Mouse (Mus musculus): Measurements from ENCODE around the gene Cd19. TPM values are rescaled to one million over a fixed set of nuclear protein-coding genes. Genes with fewer than 3 reads are reported as not detected.

Cd19 gene
- polyA plus RNA-seq, 1 experiment from 2014 or later, result not detected

DNA sequence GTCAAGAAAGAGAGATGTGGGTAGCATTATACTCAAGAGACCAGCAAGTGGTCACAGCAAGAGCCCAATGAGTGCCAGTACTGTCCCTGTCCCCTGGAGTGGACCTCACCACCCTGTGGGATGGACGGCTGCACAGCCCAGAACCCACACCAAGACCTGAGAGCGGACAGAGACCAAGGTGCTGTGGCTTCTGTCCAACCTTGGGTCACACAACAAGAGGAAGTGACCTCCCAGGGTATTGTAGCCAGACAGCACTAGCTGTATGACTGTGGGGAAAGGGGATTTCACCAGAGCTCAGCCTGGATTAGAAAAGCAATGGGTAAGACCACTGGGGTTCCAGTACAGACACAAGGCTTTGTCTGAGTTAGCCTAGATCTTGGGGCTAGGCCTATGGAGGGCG lies 37.6 kb upstream of the Cd19 start:
- 95% methylated on average over 3 of the region's 3 CpGs for WGBS
- Histone ChIP-seq H3K27me3 (no peaks in the 10 kb centered on the region), H3K9ac (no peak overlapping the region), H3K4me3 (no peak overlapping the region), H3K4me2 (no peak overlapping the region), H3K27ac (no peak overlapping the region), H3K36me3 (peaks cover 17% of the 10 kb centered on the region), H3K9me3 (no peaks in the 10 kb centered on the region), H3K4me1 (replicated peaks) (no peaks in the 10 kb centered on the region)
- ATAC-seq (ENCODE audit: low FRiP score), result no peak

DNA sequence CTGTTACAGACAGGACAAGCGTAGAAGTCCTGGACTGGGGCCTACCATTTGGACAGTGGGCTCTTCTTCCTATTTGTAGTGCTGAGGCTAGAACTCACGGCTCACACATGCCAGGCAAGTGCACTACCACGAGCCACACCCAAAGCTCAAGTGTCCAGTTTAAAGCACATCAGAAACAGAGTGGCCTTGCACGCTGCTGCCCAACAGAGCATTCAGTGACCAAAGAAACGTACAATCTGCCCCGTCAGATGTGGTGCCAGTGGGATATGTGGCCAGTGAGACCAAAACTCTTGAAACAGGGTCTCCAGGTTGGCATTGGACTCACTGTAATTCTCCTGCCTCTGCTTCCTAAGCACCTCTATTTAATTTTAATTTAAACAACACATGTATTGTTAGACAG lies 36.0 kb upstream of the Cd19 start:
- no peak overlapping the region for H3K4me3 ChIP-seq
- H3K9ac ChIP-seq, result no peak overlapping the region
- H3K27ac ChIP-seq, result no peak overlapping the region
- no peaks in the 10 kb centered on the region for H3K4me1 ChIP-seq (replicated peaks)
- H3K4me2 ChIP-seq, result no peak overlapping the region
- ATAC-seq (ENCODE audit: low FRiP score), result no peak
- H3K9me3 ChIP-seq, result no peaks in the 10 kb centered on the region
- H3K27me3 ChIP-seq, result no peaks in the 10 kb centered on the region
- 94% methylated on average over 6 of the region's 6 CpGs for WGBS
- H3K36me3 ChIP-seq, result peaks cover 34% of the 10 kb centered on the region

DNA sequence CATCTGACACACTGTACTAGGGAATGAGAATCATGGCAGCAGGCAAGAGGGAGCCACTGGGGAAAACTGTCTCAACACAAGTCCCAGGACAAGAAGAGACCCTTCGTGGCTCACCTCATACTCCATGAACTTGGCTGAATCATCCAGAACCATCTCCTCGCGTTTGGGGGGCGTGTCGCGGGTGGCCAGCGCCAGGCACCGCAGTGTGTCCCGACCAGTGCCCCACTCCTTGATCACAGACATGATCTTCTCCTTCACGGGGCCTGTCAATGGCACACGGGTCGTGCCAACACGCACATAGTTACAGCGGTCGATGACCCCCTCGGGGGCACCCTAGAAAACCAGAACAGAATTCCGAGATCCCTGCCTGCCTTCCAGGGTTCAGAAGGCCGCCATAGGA lies 35.3 kb upstream of the Cd19 start:
- Histone ChIP-seq H3K36me3 (peaks cover 40% of the 10 kb centered on the region), H3K27me3 (no peaks in the 10 kb centered on the region), H3K9ac (no peak overlapping the region), H3K27ac (no peak overlapping the region), H3K9me3 (no peaks in the 10 kb centered on the region), H3K4me1 (replicated peaks) (no peaks in the 10 kb centered on the region), H3K4me3 (no peak overlapping the region), H3K4me2 (no peak overlapping the region)
- ATAC-seq (ENCODE audit: low FRiP score), result no peak
- 91% methylated on average over 18 of the region's 18 CpGs for WGBS

DNA sequence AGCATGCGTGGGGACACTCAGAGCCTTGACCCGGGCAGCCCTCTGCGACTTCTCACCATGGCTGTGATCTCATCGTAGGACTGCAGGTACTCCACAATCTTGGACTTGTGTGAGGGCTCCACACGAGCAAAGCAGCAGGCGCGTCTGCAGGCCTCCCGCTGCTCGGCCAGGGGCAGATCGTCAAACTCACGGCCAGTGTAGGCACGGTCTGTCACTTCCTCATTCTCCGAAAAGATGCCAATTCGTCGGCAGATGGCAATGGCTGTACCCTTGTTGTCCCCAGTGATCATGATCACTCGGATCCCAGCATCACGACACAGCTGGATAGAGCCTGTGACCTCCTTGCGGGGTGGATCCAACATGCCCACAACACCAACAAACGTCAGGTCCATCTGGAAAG lies 33.8 kb upstream of the Cd19 start:
- ATAC-seq (ENCODE audit: low FRiP score), result no peak
- H3K4me2 ChIP-seq, result no peak overlapping the region
- WGBS, result 92% methylated on average over 19 of the region's 19 CpGs
- no peaks in the 10 kb centered on the region for H3K9me3 ChIP-seq
- no peak overlapping the region for H3K4me3 ChIP-seq
- no peaks in the 10 kb centered on the region for H3K27me3 ChIP-seq
- peaks cover 52% of the 10 kb centered on the region for H3K36me3 ChIP-seq
- H3K9ac ChIP-seq, result no peak overlapping the region
- no peaks in the 10 kb centered on the region for H3K4me1 ChIP-seq (replicated peaks)
- H3K27ac ChIP-seq, result no peak overlapping the region

DNA sequence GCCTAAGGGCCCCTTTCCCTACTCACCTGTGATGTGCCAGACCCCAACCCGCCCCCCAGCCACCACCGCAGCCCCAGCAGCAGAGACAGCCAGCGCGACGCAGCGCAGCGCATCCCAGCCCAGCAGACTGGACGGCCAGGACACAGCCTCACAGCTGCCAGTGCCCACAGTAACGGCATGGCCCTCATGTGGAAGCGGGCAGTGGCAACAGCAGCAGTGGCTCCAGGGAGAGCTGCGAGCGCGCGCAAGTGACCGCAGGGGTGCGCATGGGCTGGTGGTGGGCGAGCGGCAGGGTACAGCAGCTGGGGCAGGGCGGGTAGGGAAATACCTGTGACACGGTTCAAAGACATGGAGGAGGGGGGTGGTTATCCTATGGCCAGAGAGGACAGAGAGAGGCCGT lies 31.5 kb upstream of the Cd19 start:
- H3K36me3 ChIP-seq, result peaks cover 72% of the 10 kb centered on the region
- H3K27ac ChIP-seq, result no peak overlapping the region
- WGBS, result 91% methylated on average over 21 of the region's 21 CpGs

DNA sequence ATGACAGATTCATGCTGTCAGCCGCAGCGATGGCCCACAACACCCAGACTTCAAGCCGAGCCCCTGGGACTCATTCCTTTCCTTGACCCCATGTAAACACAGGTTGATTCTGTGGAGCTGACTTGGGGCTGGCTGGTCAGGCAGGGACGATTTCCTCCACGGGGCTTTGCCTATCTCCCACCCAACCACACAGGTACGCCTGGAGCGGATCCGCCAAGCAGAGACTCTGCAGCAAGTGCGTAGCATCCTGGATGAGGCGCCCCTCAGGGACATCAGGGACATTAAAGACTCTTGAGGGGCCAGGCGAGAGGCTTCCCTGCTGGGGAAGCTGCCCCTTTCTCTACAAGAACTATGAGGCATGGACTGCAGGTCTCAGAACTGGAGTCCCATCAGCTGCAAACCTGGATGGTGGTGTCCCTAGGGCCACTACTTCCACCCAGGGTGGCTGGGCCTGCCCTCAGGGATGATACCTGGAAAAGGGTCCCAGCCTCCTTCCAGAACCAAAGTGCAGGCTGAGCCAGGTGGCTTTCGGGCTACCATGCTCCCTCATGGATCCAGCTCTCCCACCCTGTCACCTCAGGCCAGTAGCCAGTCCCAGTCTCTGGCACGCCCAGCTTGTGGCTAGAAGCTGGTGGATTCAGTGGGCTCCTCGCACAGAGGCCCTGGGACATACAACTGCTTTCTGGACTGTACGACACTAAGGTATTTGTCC lies 30.6 kb upstream of the Cd19 start:
- 93% methylated on average over 15 of the region's 15 CpGs for WGBS

More for the DNA sequence above, 31.5 kb upstream of the Cd19 start:
- Histone ChIP-seq H3K27me3 (no peaks in the 10 kb centered on the region), H3K4me2 (no peak overlapping the region), H3K4me3 (no peak overlapping the region), H3K9me3 (no peaks in the 10 kb centered on the region), H3K4me1 (replicated peaks) (no peaks in the 10 kb centered on the region), H3K9ac (no peak overlapping the region)
- ATAC-seq (ENCODE audit: low FRiP score), result no peak

DNA sequence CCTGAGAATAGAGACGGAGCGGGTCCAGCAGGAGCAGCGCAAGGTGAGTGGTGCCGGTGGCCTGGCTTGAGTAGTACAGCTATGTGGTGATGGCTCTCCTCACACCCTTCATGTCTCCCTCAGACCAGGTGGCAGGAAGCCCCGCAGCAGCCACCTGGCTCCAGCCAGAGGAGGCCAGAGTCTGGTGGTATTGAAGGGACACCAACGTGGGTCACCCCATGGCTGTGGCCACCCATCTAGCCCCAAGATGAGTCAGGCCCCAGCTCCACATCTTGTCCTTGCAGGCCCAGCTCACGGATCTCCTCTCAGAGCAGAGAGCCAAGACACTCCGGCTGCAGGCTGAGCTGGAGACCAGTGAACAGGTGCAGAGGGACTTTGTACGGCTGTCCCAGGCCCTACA lies 29.8 kb upstream of the Cd19 start:
- H3K36me3 ChIP-seq, result peaks cover 80% of the 10 kb centered on the region
- H3K27me3 ChIP-seq, result no peaks in the 10 kb centered on the region
- H3K4me2 ChIP-seq, result no peak overlapping the region
- H3K27ac ChIP-seq, result no peak overlapping the region
- H3K4me3 ChIP-seq, result no peak overlapping the region
- 94% methylated on average over 9 of the region's 9 CpGs for WGBS
- H3K9me3 ChIP-seq, result no peaks in the 10 kb centered on the region
- H3K4me1 ChIP-seq (replicated peaks), result no peaks in the 10 kb centered on the region
- H3K9ac ChIP-seq, result no peak overlapping the region; the same call in 1 of the 2 replicates
- no peak for ATAC-seq (ENCODE audit: low FRiP score)

More for the DNA sequence above, 30.6 kb upstream of the Cd19 start:
- H3K27ac ChIP-seq, result no peak overlapping the region
- no peak for ATAC-seq (ENCODE audit: low FRiP score)
- peaks cover 74% of the 10 kb centered on the region for H3K36me3 ChIP-seq
- no peaks in the 10 kb centered on the region for H3K4me1 ChIP-seq (replicated peaks)
- no peak overlapping the region for H3K9ac ChIP-seq
- no peak overlapping the region for H3K4me2 ChIP-seq
- no peak overlapping the region for H3K4me3 ChIP-seq
- no peaks in the 10 kb centered on the region for H3K9me3 ChIP-seq
- H3K27me3 ChIP-seq, result no peaks in the 10 kb centered on the region

DNA sequence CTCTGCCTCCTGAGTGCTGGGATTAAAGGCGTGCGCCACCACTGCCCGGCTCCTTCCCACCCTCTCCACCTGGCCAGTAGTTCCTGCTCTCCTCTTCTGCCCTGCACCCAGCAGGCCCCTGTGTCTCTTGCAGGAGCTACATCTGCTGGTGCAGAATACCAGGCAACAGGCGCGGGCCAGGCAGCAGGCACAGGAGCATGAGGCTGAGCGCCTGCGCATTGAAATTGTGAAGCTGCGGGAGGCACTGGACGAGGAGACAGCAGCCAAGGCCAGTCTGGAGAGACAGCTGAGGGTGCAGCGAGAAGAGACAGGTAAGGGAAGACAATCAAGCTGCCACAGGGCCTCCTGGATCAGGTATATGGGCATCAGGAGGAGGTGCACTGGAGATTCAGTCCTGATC lies 29.3 kb upstream of the Cd19 start:
- H3K9me3 ChIP-seq, result no peaks in the 10 kb centered on the region
- H3K27ac ChIP-seq, result no peak overlapping the region
- WGBS, result 96% methylated on average over 10 of the region's 10 CpGs
- no peaks in the 10 kb centered on the region for H3K4me1 ChIP-seq (replicated peaks)
- no peak for ATAC-seq (ENCODE audit: low FRiP score)
- H3K36me3 ChIP-seq, result peaks cover 80% of the 10 kb centered on the region
- no peaks in the 10 kb centered on the region for H3K27me3 ChIP-seq
- H3K9ac ChIP-seq, result no peak overlapping the region
- no peak overlapping the region for H3K4me3 ChIP-seq
- H3K4me2 ChIP-seq, result no peak overlapping the region

DNA sequence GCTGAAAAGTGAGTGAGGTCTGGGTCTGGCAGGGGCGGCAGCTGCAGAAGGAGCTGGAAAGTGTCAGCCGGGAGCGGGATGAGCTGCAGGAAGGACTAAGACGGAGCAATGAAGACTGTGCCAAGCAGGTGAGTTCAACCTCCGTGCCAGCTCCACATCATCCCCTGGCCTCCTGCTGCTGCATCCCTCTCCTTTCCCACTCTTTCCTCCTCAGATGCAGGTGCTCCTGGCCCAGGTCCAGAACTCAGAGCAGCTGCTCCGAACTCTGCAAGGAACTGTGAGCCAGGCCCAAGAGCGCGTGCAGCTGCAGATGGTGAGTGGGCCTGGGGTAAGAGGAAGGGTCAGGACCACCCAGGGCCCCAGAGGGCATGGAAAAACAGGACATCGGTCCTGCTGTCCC lies 25.4 kb upstream of the Cd19 start:
- Histone ChIP-seq H3K4me3 (no peak overlapping the region), H3K27ac (no peak overlapping the region), H3K27me3 (no peaks in the 10 kb centered on the region), H3K36me3 (peaks cover 53% of the 10 kb centered on the region), H3K9me3 (no peaks in the 10 kb centered on the region), H3K4me1 (replicated peaks) (no peaks in the 10 kb centered on the region), H3K9ac (no peak overlapping the region), H3K4me2 (no peak overlapping the region)
- ATAC-seq (ENCODE audit: low FRiP score), result no peak
- 81% methylated on average over 9 of the region's 9 CpGs for WGBS

DNA sequence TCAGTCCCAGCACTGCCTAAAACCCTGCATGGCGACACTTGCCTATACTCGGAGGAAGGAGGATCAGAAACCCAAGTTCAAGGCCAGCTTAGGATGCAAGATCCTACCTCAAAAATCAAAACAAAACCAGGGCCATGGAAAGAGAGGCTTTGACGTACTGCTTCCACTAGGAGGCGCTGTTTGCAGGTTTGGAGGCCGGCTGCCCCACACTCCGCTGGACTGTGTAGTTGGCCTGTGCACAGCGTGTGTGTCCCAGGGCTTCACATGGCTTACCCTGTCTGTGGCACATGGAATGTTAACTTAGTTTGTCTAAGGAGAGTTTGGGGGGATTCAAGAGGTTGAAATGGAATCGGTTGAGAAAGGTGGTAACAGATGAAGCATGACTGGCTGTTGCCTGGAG lies 22.2 kb upstream of the Cd19 start:
- 18% methylated on average over 8 of the region's 8 CpGs for WGBS
- H3K27ac ChIP-seq, result no peak overlapping the region
- H3K36me3 ChIP-seq, result peaks cover 47% of the 10 kb centered on the region
- no peak overlapping the region for H3K9ac ChIP-seq
- H3K9me3 ChIP-seq, result no peaks in the 10 kb centered on the region
- no peak overlapping the region for H3K4me3 ChIP-seq
- ATAC-seq (ENCODE audit: low FRiP score), result no peak
- H3K27me3 ChIP-seq, result no peaks in the 10 kb centered on the region
- no peaks in the 10 kb centered on the region for H3K4me1 ChIP-seq (replicated peaks)
- H3K4me2 ChIP-seq, result no peak overlapping the region

DNA sequence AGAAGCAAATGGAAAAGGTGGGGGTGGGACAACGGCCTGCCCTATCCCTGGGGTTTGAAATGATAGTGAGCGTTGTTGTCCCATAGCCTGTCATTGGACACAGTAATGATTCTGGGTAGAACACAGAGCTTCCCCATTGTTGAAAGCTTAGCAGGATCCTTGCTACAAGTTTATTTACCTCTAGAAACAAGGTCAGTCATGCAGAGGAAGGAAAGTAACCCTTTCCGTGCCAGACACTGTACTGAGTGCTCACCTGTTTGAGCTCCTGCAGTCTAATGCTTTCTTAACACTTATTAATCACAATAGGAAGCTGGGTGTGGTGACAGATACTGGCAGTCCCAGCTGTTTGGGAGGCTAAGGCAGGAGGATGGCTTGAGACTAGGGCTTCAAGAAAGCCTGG lies 21.1 kb upstream of the Cd19 start:
- H3K4me3 ChIP-seq, result no peak overlapping the region
- 0 out of 2 replicates have a peak overlapping the region, but pooled peaks have one; percentile 5 for H3K9ac ChIP-seq
- no peak overlapping the region for H3K27ac ChIP-seq
- H3K27me3 ChIP-seq, result no peaks in the 10 kb centered on the region
- no peak for ATAC-seq (ENCODE audit: low FRiP score)
- no peaks in the 10 kb centered on the region for H3K4me1 ChIP-seq (replicated peaks)
- no peaks in the 10 kb centered on the region for H3K9me3 ChIP-seq
- no peak overlapping the region for H3K4me2 ChIP-seq
- 87% methylated on average over 3 of the region's 3 CpGs for WGBS
- peaks cover 39% of the 10 kb centered on the region for H3K36me3 ChIP-seq

DNA sequence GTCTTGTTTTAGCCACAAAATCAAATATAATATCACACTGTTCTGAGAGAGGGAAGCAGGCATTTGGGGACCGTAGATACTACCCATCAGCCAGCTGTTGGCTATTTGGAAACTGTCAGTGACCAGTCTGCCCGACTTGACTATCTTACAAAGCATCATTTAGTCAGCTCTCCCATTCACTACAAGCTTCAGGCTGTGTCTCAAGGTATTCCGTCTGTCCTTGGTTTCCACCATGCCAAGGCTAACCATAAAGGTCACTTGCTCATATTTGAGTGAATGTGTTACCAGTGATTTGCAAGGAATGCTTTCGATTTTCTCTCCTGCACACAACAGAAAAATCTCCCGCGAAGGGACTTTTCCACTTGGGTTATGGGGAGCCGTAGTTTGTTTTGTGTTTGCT lies 20.0 kb upstream of the Cd19 start:
- Histone ChIP-seq H3K9ac (0 out of 2 replicates have a peak overlapping the region, but pooled peaks have one; percentile 8), H3K4me1 (replicated peaks) (peaks cover 5% of the 10 kb centered on the region), H3K36me3 (peaks cover 33% of the 10 kb centered on the region), H3K27ac (no peak overlapping the region), H3K27me3 (no peaks in the 10 kb centered on the region), H3K9me3 (no peaks in the 10 kb centered on the region), H3K4me2 (no peak overlapping the region), H3K4me3 (no peak overlapping the region)
- no peak for ATAC-seq (ENCODE audit: low FRiP score)
- WGBS, result 90% methylated on average over 7 of the region's 7 CpGs

DNA sequence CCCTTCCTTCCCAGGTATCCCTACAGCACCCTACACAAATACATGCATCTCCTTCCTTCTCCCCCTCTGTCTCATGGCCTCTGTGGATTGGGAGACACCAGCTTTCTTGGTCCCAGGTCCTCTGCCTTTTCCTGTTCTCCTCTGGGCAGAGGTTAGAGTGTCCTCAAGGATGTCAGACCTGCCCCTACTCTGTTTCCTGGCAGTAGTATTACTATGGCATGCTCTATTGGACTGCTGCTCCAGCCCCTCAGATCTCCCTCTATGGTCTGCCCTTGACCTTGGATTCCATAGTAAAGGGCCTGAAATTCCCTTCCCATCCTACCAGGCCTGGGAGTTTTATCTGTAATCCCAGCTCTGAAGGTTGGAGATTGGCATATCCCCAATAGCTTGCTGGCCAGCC lies 15.5 kb upstream of the Cd19 start:
- Histone ChIP-seq H3K36me3 (peaks cover 20% of the 10 kb centered on the region), H3K4me1 (replicated peaks) (peaks cover 21% of the 10 kb centered on the region), H3K4me2 (no peak overlapping the region), H3K9me3 (peaks cover 3% of the 10 kb centered on the region; the same call in 1 of the 2 replicates), H3K4me3 (no peak overlapping the region), H3K9ac (peak overlapping the region; percentile 81; the same call in 1 of the 2 replicates), H3K27me3 (no peaks in the 10 kb centered on the region), H3K27ac (no peak overlapping the region)
- ATAC-seq (ENCODE audit: low FRiP score), result no peak

All from hindbrain, embryonic 13.5 days (tissue).